Mouse (Mus musculus) spleen, embryonic (tissue): ENCODE results near the gene Olfr31.

Experiments used
- CTCF ChIA-PET: fragments of 350-600 bp; sonication (Branson Sonifier 250); formaldehyde crosslinking; loops from one replicate; lab custom pipeline; 2022; lab: Charles Lee

Gene Olfr31

GRCm38 (mm10) chr14:14353740-14354510 is 31.3 kb downstream of the Olfr31 start:
- CTCF ChIA-PET: no interaction called here

DNA sequence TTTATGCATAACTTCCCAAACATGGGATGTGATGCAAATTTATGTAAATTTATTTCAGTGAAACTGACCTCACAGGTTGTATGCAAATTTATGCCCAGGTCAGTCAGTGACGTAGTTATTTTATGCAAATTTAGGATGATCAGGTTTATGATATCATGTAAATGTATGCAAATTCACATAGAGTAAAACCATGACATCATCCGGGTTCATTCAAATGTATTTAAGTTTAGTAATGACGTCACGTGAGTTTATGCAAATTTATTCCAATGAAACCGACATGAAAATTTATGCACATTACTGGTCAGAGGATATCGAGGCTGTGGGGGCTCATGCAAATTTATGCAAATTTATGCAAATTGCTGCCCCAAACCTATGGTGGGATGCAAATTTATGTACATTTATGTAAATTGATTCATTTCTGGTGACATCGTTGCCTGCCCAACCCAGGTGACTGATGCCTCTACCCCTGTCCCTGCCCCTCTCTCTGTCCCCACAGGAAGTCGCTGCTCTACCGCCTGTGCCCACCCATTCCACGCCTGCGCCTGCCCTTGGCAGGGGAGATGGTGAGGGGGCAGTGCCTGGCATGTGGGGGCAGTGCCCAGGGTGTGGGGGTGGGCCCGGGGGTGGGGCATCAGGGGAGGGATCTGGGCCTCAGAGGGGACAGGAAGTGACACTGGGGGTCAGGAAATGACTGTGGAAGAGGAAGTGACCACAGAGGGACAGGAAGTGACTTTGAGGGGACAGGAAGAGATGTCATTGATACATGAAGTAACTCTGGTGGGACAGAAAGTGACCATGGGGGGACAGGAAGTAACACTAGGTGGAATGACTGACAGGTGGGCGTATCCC is 32.1 kb downstream of the Olfr31 start:
- CTCF ChIA-PET: no interaction called here

GRCm38 (mm10) chr14:14355360-14355646 is 32.7 kb downstream of the Olfr31 start:
- CTCF ChIA-PET: no interaction called here
